Mouse (Mus musculus) hindbrain, embryonic 11.5 days (tissue): Measurements from ENCODE around the gene Cdc42bpa. TPM values are rescaled to one million over a fixed set of nuclear protein-coding genes. Genes with fewer than 3 reads are reported as not detected.
A peak's percentile ranks its signal among the peaks of the same experiment; 100 is the strongest.

ENCODE experiments used
- ATAC-seq: fragments of 200-750 bp; cut with Nextera tagmentation; 2 replicates; pipeline ENCODE4 v1.8.0; 2017; ENCODE audit warnings: mild to moderate bottlenecking, moderate TSS enrichment, moderate library complexity; ENCODE audit not compliant: low FRiP score
- DNase-seq: peaks from one replicate; pipeline ENCODE4 v3.0.0-alpha.2; 2015; ENCODE audit warnings: low spot score
- H3K27ac ChIP-seq: fragments of 300-500 bp; sonication (generic); 2 replicates; pipeline ENCODE4 v1.5.1; 2014; ENCODE audit warnings: mild to moderate bottlenecking, low read depth, low read length
- H3K27me3 ChIP-seq: fragments of 300-500 bp; sonication (generic); 2 replicates; pipeline ENCODE4 v1.6.1; 2014; ENCODE audit warnings: mild to moderate bottlenecking, low read length, moderate library complexity, mixed read lengths; ENCODE audit not compliant: control insufficient read depth, insufficient read depth
- H3K36me3 ChIP-seq: fragments of 300-500 bp; sonication (generic); 2 replicates; pipeline ENCODE4 v1.6.1; 2014; ENCODE audit warnings: mild to moderate bottlenecking, low read length, moderate library complexity, mixed read lengths; ENCODE audit not compliant: control insufficient read depth, insufficient read depth
- H3K4me1 ChIP-seq: fragments of 300-500 bp; sonication (generic); replicated peaks from 2 replicates; pipeline ENCODE4 v1.6.1; 2014; ENCODE audit warnings: low read length, mixed read lengths; ENCODE audit not compliant: control insufficient read depth, insufficient read depth
- H3K4me2 ChIP-seq: fragments of 300-500 bp; sonication (generic); replicated peaks from 2 replicates; pipeline ENCODE4 v1.6.1; 2014; ENCODE audit warnings: mild to moderate bottlenecking, low read depth, low read length
- H3K4me3 ChIP-seq: fragments of 300-500 bp; sonication (generic); 2 replicates; pipeline ENCODE4 v1.5.1; 2014; ENCODE audit warnings: low read depth, low read length
- H3K9ac ChIP-seq: fragments of 300-500 bp; sonication (generic); 2 replicates; pipeline ENCODE4 v1.6.1; 2014; ENCODE audit warnings: low read depth, low read length
- H3K9me3 ChIP-seq: fragments of 300-500 bp; sonication (generic); 2 replicates; pipeline ENCODE4 v1.6.1; 2016; ENCODE audit warnings: low read length; ENCODE audit not compliant: control insufficient read depth
- WGBS: fragments of 180-500 bp; shearing (Covaris S2); extraction: QIAGEN DNeasy Blood & Tissue Kit; methylation state at CpG from one replicate; pipeline ENCODE4 v1.1.7; 2014; 5-methylcytosine and 5-hydroxymethylcytosine counted together
- polyA plus RNA-seq: library from polyadenylated mRNA; unstranded; fragments of >200 nt; fragmentation: Nextera tagmentation; extraction: Ambion mirVana; gene quantifications from 2 replicates; pipeline ENCODE4 v1.2.1, GENCODE M21; 2014

Cdc42bpa gene
- polyA plus RNA-seq, 1 experiment from 2014 or later, result 21.8 TPM

DNA sequence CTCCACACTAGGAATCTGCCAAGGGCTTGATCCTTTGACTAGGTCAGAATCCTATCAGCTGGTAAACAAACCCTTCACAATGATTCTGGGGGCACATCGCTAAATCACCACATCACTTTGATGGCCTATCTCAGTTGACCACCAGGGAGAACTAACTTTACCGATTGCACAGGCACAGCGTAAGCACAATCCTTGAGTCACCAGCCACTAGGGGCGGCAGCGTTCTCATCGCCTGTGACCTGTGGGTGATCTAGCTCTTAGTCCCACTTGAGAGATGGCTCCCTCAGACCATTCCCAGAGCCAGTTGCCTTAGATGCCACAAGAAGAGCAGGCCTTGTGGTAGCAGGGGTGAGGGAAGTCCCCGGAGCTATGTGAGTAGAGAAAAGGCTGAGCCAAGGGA lies 31.4 kb upstream of the Cdc42bpa start:
- peak; percentile 14 for DNase-seq
- Histone ChIP-seq H3K36me3 (no peaks in the 10 kb centered on the region), H3K9ac (no peak overlapping the region), H3K4me2 (no peak overlapping the region), H3K4me3 (no peak overlapping the region), H3K27me3 (no peaks in the 10 kb centered on the region), H3K4me1 (no peaks in the 10 kb centered on the region), H3K27ac (no peak overlapping the region), H3K9me3 (no peaks in the 10 kb centered on the region)
- 69% methylated on average over 7 of the region's 7 CpGs for WGBS
- no peak for ATAC-seq

DNA sequence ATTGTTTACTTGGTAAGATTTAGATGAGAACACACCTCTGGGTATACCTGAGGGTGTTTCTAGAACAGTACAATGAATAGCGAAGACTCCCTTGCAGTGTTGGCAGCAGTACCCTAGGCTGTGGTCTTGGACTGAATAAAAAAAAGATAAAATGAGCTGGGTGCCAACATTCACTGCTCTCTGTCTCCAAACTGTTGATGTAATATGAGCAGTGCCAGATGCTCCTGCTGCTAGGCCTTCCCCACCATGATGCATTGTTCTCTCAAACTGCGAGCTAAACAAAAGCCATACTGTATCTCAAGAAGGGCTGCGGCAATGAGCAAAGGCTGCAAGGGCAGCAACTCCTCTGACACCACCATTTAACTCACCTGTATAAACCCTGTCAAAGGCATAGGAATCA lies 29.0 kb upstream of the Cdc42bpa start:
- Histone ChIP-seq H3K9me3 (no peaks in the 10 kb centered on the region), H3K27ac (no peak overlapping the region), H3K4me3 (no peak overlapping the region), H3K36me3 (no peaks in the 10 kb centered on the region), H3K4me1 (no peaks in the 10 kb centered on the region), H3K9ac (no peak overlapping the region), H3K27me3 (no peaks in the 10 kb centered on the region), H3K4me2 (no peak overlapping the region)
- DNase-seq (no peak), ATAC-seq (no peak)
- WGBS, result 66% methylated on average over 3 of the region's 3 CpGs

DNA sequence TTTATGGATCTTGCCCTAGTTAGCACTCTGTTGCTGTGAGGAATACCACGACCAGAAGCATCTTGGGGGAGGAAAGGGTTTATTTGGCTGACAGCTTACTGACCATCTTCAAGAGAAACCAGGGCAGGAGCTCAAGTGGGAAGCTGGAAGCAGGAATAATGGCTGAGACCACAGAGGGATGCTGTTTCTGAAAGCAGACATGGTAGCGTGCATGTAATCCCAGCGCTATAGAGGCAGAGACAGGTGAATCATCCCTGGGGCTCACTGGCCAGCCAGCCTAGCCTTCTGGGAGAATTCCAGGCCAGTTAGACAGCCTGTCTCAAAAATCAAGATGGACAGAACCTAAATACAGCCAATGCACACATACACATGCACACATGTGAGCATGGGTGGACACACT lies 26.2 kb upstream of the Cdc42bpa start:
- no peaks in the 10 kb centered on the region for H3K27me3 ChIP-seq
- H3K4me3 ChIP-seq, result no peak overlapping the region
- no peaks in the 10 kb centered on the region for H3K9me3 ChIP-seq
- no peak overlapping the region for H3K4me2 ChIP-seq
- no peaks in the 10 kb centered on the region for H3K4me1 ChIP-seq
- H3K27ac ChIP-seq, result no peak overlapping the region
- no peak overlapping the region for H3K9ac ChIP-seq
- WGBS, result 86% methylated on average over 3 of the region's 3 CpGs
- no peaks in the 10 kb centered on the region for H3K36me3 ChIP-seq
- DNase-seq (no peak), ATAC-seq (no peak)

DNA sequence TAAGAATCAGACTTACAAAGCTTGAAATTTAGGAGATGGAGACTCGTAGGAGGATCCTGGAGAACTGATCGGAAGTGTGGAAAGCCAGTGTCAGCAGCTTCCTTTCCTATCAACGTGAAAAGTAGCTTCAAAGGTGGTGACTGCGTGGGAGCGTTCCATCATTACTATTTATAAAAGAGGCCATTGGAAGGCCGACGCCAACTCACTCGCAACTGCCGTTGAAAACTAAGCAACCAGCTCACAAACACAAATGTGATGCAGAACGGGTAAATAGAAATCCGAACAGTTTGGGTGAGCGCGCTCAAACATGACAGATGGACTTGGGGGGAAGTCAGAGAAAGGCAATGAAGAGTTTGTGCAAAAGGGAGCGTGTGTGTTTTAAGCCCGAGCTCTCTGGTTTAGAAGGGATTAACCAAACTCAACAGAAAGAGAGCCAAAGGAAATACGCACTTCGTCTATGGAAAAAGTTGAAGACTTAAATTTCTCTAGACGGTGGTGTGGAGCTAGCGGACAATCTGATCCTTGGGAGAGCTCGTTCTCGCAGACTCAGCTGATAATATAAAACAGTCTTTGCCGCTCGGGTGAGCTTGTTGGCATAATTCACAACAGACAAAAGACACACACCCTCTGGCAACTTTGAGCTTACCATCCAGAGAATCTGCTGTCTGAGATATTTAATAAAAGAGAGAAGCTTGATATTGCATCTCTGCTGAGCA lies 20.0 kb upstream of the Cdc42bpa start:
- no peak overlapping the region for H3K27ac ChIP-seq
- H3K36me3 ChIP-seq, result no peaks in the 10 kb centered on the region
- no peaks in the 10 kb centered on the region for H3K27me3 ChIP-seq
- no peak overlapping the region for H3K4me3 ChIP-seq
- H3K9me3 ChIP-seq, result no peaks in the 10 kb centered on the region
- H3K4me1 ChIP-seq, result no peaks in the 10 kb centered on the region
- WGBS, result 84% methylated on average over 23 of the region's 23 CpGs
- no peak overlapping the region for H3K4me2 ChIP-seq
- ATAC-seq (no peak), DNase-seq (no peak)
- no peak overlapping the region for H3K9ac ChIP-seq

DNA sequence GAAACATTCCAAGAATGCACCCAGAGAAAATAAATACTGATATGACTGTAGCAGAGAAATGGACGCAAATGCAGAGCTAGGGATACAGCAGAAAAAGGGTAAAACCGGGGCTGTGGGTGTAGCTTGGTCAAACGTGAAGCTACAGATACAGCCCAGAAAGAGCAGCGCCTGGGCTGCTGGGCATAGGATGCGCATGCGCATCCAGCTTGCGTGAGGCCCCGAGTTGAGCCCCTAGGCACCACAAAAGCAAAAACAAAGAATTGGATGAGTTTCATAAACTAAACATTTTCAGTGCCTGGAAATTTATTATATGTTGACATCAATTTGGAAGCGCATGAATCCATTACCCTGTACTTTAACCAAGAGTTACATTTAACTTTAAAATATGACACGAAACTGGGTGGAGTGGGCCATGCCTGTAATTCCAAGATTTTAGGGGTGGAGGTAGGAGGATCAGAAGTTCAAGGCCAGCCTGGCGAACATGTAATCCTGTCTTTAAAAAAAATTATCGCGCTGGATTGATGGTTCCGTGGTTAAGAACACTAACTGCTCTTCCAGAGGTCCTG lies 19.4 kb upstream of the Cdc42bpa start:
- Histone ChIP-seq H3K4me2 (no peak overlapping the region), H3K9ac (no peak overlapping the region), H3K27me3 (no peaks in the 10 kb centered on the region), H3K36me3 (no peaks in the 10 kb centered on the region), H3K9me3 (no peaks in the 10 kb centered on the region), H3K4me3 (no peak overlapping the region), H3K27ac (no peak overlapping the region), H3K4me1 (no peaks in the 10 kb centered on the region)
- DNase-seq (no peak), ATAC-seq (no peak)
- 90% methylated on average over 14 of the region's 14 CpGs for WGBS

DNA sequence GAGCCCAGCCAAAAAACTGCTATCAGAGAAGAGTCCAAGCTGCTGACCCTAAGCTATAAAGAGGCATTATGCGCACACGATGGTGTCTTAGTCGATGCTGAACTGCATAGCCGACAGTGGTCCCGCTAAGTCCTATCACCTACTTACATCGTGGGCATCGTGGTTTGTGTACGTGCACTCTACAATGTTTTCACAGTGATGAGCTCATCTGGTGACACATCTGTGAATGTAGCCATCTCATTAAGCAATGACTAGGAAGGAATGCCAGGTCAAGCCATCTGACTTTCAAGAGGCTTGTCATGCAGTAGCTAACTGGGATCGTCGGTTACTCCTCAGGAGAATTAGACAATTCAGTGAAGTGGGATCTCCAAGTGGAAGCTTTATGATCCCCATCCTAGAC lies 15.3 kb upstream of the Cdc42bpa start:
- 94% methylated on average over 10 of the region's 10 CpGs for WGBS
- DNase-seq (no peak), ATAC-seq (no peak)
- Histone ChIP-seq H3K36me3 (no peaks in the 10 kb centered on the region), H3K27ac (no peak overlapping the region), H3K4me3 (no peak overlapping the region), H3K9ac (no peak overlapping the region), H3K4me1 (no peaks in the 10 kb centered on the region), H3K27me3 (no peaks in the 10 kb centered on the region), H3K4me2 (no peak overlapping the region), H3K9me3 (no peaks in the 10 kb centered on the region)

DNA sequence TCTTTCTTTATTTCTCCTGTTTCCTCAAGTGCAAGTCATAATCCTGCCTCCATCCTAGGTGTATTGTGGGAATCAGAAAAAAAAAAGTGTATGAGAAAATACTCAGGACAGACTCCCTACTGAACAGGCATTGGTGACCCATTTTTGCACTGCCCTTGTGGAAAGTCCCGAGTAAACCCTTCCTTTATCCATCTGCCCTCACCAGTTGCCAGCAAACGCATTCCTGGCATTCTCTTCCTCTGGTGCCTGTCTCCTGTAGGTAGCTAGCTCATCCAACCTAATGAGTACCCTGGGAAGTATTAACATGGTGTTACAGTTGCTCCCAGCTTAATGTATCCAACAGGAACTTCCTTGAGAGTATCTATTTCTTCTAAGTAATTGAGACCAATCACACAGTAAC lies 13.7 kb upstream of the Cdc42bpa start:
- no peak overlapping the region for H3K4me2 ChIP-seq
- H3K36me3 ChIP-seq, result no peaks in the 10 kb centered on the region
- 52% methylated on average over 2 of the region's 2 CpGs for WGBS
- H3K9me3 ChIP-seq, result no peaks in the 10 kb centered on the region
- H3K4me1 ChIP-seq, result no peaks in the 10 kb centered on the region
- no peak for ATAC-seq
- DNase-seq, result no peak
- H3K4me3 ChIP-seq, result no peak overlapping the region
- H3K27me3 ChIP-seq, result no peaks in the 10 kb centered on the region
- H3K9ac ChIP-seq, result no peak overlapping the region
- no peak overlapping the region for H3K27ac ChIP-seq

DNA sequence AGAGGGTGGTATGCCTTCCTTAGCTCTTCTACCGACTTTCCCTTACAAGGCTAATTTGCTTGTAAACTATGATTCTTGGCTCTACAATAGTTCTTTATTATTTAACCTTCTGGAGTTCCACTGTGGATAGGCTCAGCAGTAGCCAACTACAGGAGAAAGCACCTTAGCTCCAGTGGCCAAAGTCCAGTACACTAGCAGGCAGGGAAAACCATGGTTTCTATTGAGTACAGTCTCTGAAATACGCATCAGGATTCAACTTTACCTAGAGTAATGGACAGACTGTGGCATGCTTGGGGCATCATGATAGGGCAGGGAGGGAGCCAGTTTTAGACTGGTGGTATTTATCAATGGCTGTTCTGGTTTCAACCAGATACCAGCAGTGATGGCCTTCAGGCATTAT lies 12.6 kb upstream of the Cdc42bpa start:
- Histone ChIP-seq H3K9me3 (no peaks in the 10 kb centered on the region), H3K36me3 (no peaks in the 10 kb centered on the region), H3K4me2 (no peak overlapping the region), H3K4me1 (no peaks in the 10 kb centered on the region), H3K4me3 (no peak overlapping the region), H3K9ac (no peak overlapping the region), H3K27ac (no peak overlapping the region), H3K27me3 (no peaks in the 10 kb centered on the region)
- no peak for ATAC-seq
- 93% methylated on average over 2 of the region's 2 CpGs for WGBS
- no peak for DNase-seq

DNA sequence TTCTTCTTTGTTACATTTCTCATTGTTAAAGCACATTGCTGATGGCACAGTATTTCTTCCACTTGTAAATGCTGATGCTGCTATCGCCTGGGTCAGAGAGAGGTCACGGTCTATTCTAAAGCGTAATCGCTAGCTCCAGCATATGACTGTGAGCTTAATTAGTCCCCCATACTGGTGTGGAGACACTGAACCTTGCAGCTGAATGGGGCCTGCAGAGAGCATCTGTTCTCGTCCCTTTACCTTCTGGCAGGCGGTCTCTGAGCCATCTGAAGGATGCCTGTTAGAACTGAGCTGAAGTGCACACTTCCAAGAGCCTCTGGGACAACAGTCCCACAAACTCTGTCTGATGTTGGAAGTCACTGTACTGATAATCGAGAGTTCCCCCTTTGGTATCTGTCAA lies 8.7 kb upstream of the Cdc42bpa start:
- Histone ChIP-seq H3K9me3 (no peaks in the 10 kb centered on the region), H3K27me3 (no peaks in the 10 kb centered on the region), H3K4me3 (no peak overlapping the region), H3K27ac (no peak overlapping the region), H3K9ac (no peak overlapping the region), H3K4me1 (no peaks in the 10 kb centered on the region), H3K36me3 (no peaks in the 10 kb centered on the region), H3K4me2 (no peak overlapping the region)
- DNase-seq, result peak; percentile 24
- WGBS, result 47% methylated on average over 7 of the region's 7 CpGs
- ATAC-seq, result peak; percentile 64
